Mouse (Mus musculus) cortical plate, adult 2 months (tissue): ENCODE data around the gene Zdhhc14.

Source experiments
- CTCF ChIP-seq: fragments of 200-500 bp; IDR thresholded peaks from 2 replicates; pipeline ENCODE4 v1.5.1; 2011; ENCODE audit warnings: mild to moderate bottlenecking, control low read depth, low read length; ENCODE audit not compliant: insufficient read depth; ENCODE audit errors: extremely low read depth
- POLR2A ChIP-seq: fragments of 200-500 bp; IDR thresholded peaks from 2 replicates; pipeline ENCODE4 v1.6.1; 2011; ENCODE audit warnings: mild to moderate bottlenecking, low read length, control low read depth; ENCODE audit not compliant: insufficient read depth; ENCODE audit errors: extremely low read depth

- TF ChIP-seq CTCF (no peak), POLR2A (no peak)
Observed at GRCm38 (mm10) chr17:5532816-5533215, 40.5 kb downstream of the Zdhhc14 start.
